Mouse (Mus musculus) forebrain, embryonic 13.5 days (tissue): ENCODE results near the gene 1700123K08Rik. TPM values are rescaled to one million over a fixed set of nuclear protein-coding genes. Genes with fewer than 3 reads are reported as not detected.
"Not testable (repeated sequence)": the region's sequence is repeated elsewhere in the genome, so short reads cannot be mapped to it uniquely, and the experiment has no call there.

ENCODE experiments used
- ATAC-seq: fragments of 200-750 bp; cut with Nextera tagmentation; 2 replicates; pipeline ENCODE4 v1.8.0; 2017
- H3K27ac ChIP-seq: fragments of 300-500 bp; sonication (generic); 2 replicates; pipeline ENCODE4 v1.5.1; 2015; ENCODE audit warnings: inconsistent platforms, mild to moderate bottlenecking, moderate library complexity
- H3K27me3 ChIP-seq: fragments of 300-500 bp; sonication (generic); 2 replicates; pipeline ENCODE4 v1.6.1; 2015; ENCODE audit warnings: mild to moderate bottlenecking, inconsistent platforms
- H3K36me3 ChIP-seq: fragments of 300-500 bp; sonication (generic); 2 replicates; pipeline ENCODE4 v1.6.1; 2015; ENCODE audit warnings: mild to moderate bottlenecking, inconsistent platforms; ENCODE audit not compliant: poor library complexity, severe bottlenecking
- H3K4me1 ChIP-seq: fragments of 300-500 bp; sonication (generic); 2 replicates; pipeline ENCODE4 v1.6.1; 2015; ENCODE audit warnings: inconsistent platforms
- H3K4me2 ChIP-seq: fragments of 300-500 bp; sonication (generic); 2 replicates; pipeline ENCODE4 v1.6.1; 2015; ENCODE audit warnings: inconsistent platforms, mild to moderate bottlenecking, moderate library complexity
- H3K4me3 ChIP-seq: fragments of 300-500 bp; sonication (generic); 2 replicates; pipeline ENCODE4 v1.5.1; 2015; ENCODE audit warnings: mild to moderate bottlenecking, inconsistent platforms
- H3K9ac ChIP-seq: fragments of 300-500 bp; sonication (generic); 2 replicates; pipeline ENCODE4 v1.6.1; 2015; ENCODE audit warnings: mild to moderate bottlenecking, inconsistent platforms
- H3K9me3 ChIP-seq: fragments of 300-500 bp; sonication (generic); replicated peaks from 2 replicates; pipeline ENCODE4 v1.6.1; 2016; ENCODE audit warnings: inconsistent platforms
- WGBS: fragments of 180-500 bp; shearing (Covaris S2); methylation state at CpG from one replicate; pipeline ENCODE4 v1.1.7; 2015; 5-methylcytosine and 5-hydroxymethylcytosine counted together
- microRNA-seq: library from miRNA; unstranded; fragments of <30 nt; microRNA quantifications from one replicate; pipeline ENCODE4, GENCODE M21; 2016
- polyA plus RNA-seq: library from polyadenylated mRNA; unstranded; fragments of >200 nt; fragmentation: Nextera tagmentation; extraction: Ambion mirVana; gene quantifications from 2 replicates; pipeline ENCODE4 v1.2.1, GENCODE M21; 2015

1700123K08Rik gene
- polyA plus RNA-seq, result not detected in 2 replicates

- H3K4me1 ChIP-seq, H3K36me3 ChIP-seq, H3K27ac ChIP-seq, H3K9ac ChIP-seq, H3K27me3 ChIP-seq, H3K9me3 ChIP-seq, H3K4me3 ChIP-seq, ATAC-seq, H3K4me2 ChIP-seq: not testable (repeated sequence)
- WGBS, result 90% methylated on average over 2 of the region's 2 CpGs
Observed at GRCm38 (mm10) chr5:138564612-138565011, at the start of gene 1700123K08Rik. 1700123K08Rik (minus strand) TSS chr5:138564712.

- Histone ChIP-seq H3K4me1 (no peaks in the 10 kb centered on the region), H3K36me3 (no peaks in the 10 kb centered on the region), H3K9ac (no peak overlapping the region), H3K4me3 (no peak overlapping the region), H3K27me3 (no peaks in the 10 kb centered on the region), H3K4me2 (no peak overlapping the region), H3K9me3 (peaks cover 20% of the 10 kb centered on the region), H3K27ac (no peak overlapping the region)
- WGBS, result 98% methylated on average over 6 of the region's 6 CpGs
- ATAC-seq, result no peak
Observed at GRCm38 (mm10) chr5:138587396-138587795, 22.9 kb upstream of the 1700123K08Rik start.

- no peaks in the 10 kb centered on the region for H3K4me1 ChIP-seq
- 54% methylated on average over 4 of the region's 4 CpGs for whole genome bisulfite sequencing
- no peak overlapping the region for H3K27ac ChIP-seq
Observed at GRCm38 (mm10) chr5:138571623-138572022, 7.1 kb upstream of the 1700123K08Rik start.

GRCm38 (mm10) chr5:138552718-138553117 lies 11.8 kb downstream of the 1700123K08Rik start:
- no peaks in the 10 kb centered on the region for H3K27me3 ChIP-seq
- no peak for ATAC-seq
- no peak overlapping the region for H3K9ac ChIP-seq
- no peaks in the 10 kb centered on the region for H3K4me1 ChIP-seq
- no peak overlapping the region for H3K27ac ChIP-seq
- 63% methylated on average over 1 of the region's 1 CpGs for WGBS
- H3K9me3 ChIP-seq, result peaks cover 2% of the 10 kb centered on the region; the same call in 1 of the 2 replicates
- H3K36me3 ChIP-seq, result no peaks in the 10 kb centered on the region
- no peak overlapping the region for H3K4me3 ChIP-seq
- no peak overlapping the region for H3K4me2 ChIP-seq

More at GRCm38 (mm10) chr5:138571623-138572022, 7.1 kb upstream of the 1700123K08Rik start:
- ATAC-seq, result no peak
- Histone ChIP-seq H3K27me3 (no peaks in the 10 kb centered on the region), H3K9me3 (no peaks in the 10 kb centered on the region), H3K4me2 (no peak overlapping the region), H3K4me3 (no peak overlapping the region), H3K36me3 (no peaks in the 10 kb centered on the region), H3K9ac (no peak overlapping the region)

GRCm38 (mm10) chr5:138532491-138532890 lies 32.0 kb downstream of the 1700123K08Rik start:
- Histone ChIP-seq H3K4me2 (no peak overlapping the region), H3K27ac (no peak overlapping the region), H3K9ac (no peak overlapping the region), H3K4me1 (no peaks in the 10 kb centered on the region), H3K36me3 (no peaks in the 10 kb centered on the region), H3K27me3 (no peaks in the 10 kb centered on the region), H3K4me3 (no peak overlapping the region), H3K9me3 (no peaks in the 10 kb centered on the region)
- WGBS, result 88% methylated on average over 1 of the region's 1 CpGs
- ATAC-seq, result no peak

Small RNA genes lying within 50 kb of the gene (microRNA-seq; reads per million reads assigned to microRNA genes)
- gene Gm24082, result not detected

Other genes starting within 250 kb of the 1700123K08Rik start
- gene Pvrig, start 222.8 kb downstream of the 1700123K08Rik start, polyA plus RNA-seq, result not detected in 2 replicates
- 69.2 and 74.6 TPM in 2 replicates for gene Zfp157, start 123.2 kb downstream of the 1700123K08Rik start, polyA plus RNA-seq
- gene Zfp68, start 55.0 kb upstream of the 1700123K08Rik start, polyA plus RNA-seq, result 93.5 and 96.6 TPM in 2 replicates
- 19.5 and 21.9 TPM in 2 replicates for gene A430033K04Rik, start 58.1 kb upstream of the 1700123K08Rik start, polyA plus RNA-seq
- gene Fam20c, start 189.8 kb upstream of the 1700123K08Rik start, polyA plus RNA-seq, result 22.6 and 22.8 TPM in 2 replicates